Mouse (Mus musculus): ENCODE measurements at regions not wholly inside any gene's neighbourhood (a gene's known extent, or its start where the extent isn't known, plus 50 kb on each side); places are given as distances from the start of the nearest gene placed in this dataset.

DNA sequence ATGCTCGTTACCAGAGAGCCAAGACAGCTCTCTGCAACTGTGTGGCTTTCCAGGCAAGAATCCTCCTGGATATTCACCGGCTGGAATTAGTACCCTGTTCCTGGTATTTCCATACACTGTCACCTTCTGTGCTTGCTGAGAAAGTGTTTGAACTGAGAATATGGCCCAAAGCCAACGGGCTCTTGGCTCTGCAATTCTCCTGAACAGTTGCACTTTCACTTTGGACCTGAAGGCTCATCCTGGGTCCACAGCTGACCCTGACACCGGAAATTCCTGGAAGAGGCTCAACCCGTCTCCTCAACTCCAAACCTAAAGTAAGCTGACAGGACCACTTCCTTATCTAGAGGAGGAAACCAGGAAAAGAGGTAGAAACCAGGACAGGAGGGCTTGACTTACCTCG lies 69.7 kb upstream of the Ipo5 start:
- H3K4me2 ChIP-seq = no peak overlapping the region
- peaks cover 5% of the 10 kb centered on the region; the same call in 1 of the 2 replicates for H3K4me1 ChIP-seq (replicated peaks)
- 87% methylated on average over 6 of the region's 6 CpGs for WGBS
- H3K9ac ChIP-seq = no peak overlapping the region
- H3K9me3 ChIP-seq = no peaks in the 10 kb centered on the region
- no peak overlapping the region for H3K27ac ChIP-seq (replicated peaks)
- no peaks in the 10 kb centered on the region for H3K36me3 ChIP-seq
- H3K4me3 ChIP-seq = no peak overlapping the region
- H3K27me3 ChIP-seq = no peaks in the 10 kb centered on the region
- no peak for ATAC-seq (ENCODE audit: low FRiP score, low read depth)

DNA sequence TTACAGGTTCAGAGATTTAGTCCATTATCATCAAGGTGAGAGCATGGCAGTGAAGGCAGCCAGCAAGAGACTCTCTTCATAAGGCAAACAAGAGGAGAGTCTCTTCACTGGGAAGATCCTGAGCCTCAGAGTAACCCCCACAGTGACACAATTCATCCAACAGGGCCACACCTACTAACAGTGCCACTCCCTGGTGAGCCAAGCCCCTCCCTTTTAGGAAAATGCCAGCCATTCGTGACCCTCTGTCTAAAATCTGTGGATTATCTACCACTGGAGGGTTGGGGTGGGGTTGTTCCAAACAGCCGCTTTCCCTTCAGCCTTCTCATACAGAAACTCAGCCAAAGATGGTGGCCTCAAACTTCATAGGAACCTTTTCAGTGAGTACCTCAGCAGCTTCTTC lies 65.9 kb upstream of the Ipo5 start:
- Histone ChIP-seq H3K36me3 (no peaks in the 10 kb centered on the region), H3K4me1 (replicated peaks) (peaks cover 6% of the 10 kb centered on the region; the same call in 1 of the 2 replicates), H3K27me3 (no peaks in the 10 kb centered on the region), H3K9ac (no peak overlapping the region), H3K27ac (replicated peaks) (no peak overlapping the region), H3K9me3 (no peaks in the 10 kb centered on the region), H3K4me2 (no peak overlapping the region), H3K4me3 (no peak overlapping the region)
- 75% methylated on average over 2 of the region's 2 CpGs for WGBS
- no peak for ATAC-seq (ENCODE audit: low FRiP score, low read depth)

DNA sequence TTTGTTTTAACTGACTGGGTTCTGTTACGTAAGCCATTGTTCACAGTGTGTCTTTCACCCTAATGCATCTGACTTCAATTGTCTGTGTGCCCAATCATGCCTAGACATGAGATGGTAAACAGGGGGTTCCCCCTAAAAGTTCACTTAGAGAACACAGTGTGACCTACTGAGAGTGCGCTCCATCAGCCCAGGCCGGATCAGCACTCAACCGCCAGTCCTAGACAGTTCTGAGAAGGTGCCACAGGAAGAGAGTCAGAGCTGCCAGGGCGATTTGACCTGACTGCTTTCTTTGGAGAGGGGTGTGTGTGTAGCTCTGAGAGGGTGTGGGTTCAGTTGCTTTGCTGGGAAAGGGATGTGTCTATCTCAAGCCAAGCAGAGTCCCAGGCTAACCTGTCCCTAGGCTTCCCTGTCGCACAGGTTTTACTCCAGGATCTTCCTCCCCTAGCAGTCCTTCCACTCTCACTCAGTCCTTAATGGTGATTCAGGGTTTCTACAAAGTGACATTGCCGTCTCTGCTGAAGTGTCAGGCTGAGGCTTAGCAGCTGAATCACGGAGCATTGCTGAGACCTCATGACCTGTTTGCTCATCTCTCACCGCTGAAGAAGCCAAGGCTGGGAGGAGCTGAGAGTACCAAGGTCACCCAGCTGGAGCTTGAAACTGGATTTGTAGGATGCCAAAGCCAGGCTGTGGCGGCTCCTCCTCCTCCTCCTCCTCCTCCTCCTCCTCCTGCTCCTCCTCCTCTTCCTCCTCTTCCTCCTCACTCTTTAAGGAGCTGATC lies 64.8 kb upstream of the Ipo5 start:
- no peaks in the 10 kb centered on the region for H3K9me3 ChIP-seq
- 70% methylated on average over 10 of the region's 10 CpGs for WGBS
- no peaks in the 10 kb centered on the region for H3K36me3 ChIP-seq
- H3K4me3 ChIP-seq = no peak overlapping the region
- no peaks in the 10 kb centered on the region for H3K27me3 ChIP-seq
- H3K4me2 ChIP-seq = no peak overlapping the region
- no peak overlapping the region for H3K9ac ChIP-seq
- no peak for ATAC-seq (ENCODE audit: low FRiP score, low read depth)
- H3K27ac ChIP-seq (replicated peaks) = no peak overlapping the region
- 0 out of 2 replicates have a peak, but pooled peaks cover 4% of the 10 kb centered on the region for H3K4me1 ChIP-seq (replicated peaks)

DNA sequence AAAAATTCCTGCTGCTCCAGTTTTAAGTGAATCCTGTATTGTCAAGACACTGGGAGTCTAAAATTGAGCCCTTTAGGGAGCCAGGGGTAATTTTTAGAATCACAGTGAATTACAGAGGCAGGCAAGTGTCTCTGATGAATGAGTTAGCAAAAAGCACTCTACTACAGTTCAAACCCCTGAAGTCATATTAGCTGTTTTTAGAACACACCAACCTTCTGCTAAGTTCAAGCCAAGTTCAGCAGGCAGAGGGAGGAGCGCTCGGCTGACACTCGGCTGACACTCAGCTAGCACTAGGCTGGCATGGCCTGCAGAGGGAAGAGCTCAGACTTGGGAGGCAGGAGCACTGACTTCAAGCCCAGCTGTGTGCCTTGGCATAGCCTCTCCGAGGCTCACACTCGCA lies 64.0 kb upstream of the Ipo5 start:
- no peak for ATAC-seq (ENCODE audit: low FRiP score, low read depth)
- Histone ChIP-seq H3K4me1 (replicated peaks) (0 out of 2 replicates have a peak, but pooled peaks cover 4% of the 10 kb centered on the region), H3K36me3 (no peaks in the 10 kb centered on the region), H3K4me3 (no peak overlapping the region), H3K9me3 (no peaks in the 10 kb centered on the region), H3K27me3 (no peaks in the 10 kb centered on the region), H3K4me2 (no peak overlapping the region), H3K9ac (no peak overlapping the region), H3K27ac (replicated peaks) (no peak overlapping the region)
- 68% methylated on average over 5 of the region's 5 CpGs for WGBS

DNA sequence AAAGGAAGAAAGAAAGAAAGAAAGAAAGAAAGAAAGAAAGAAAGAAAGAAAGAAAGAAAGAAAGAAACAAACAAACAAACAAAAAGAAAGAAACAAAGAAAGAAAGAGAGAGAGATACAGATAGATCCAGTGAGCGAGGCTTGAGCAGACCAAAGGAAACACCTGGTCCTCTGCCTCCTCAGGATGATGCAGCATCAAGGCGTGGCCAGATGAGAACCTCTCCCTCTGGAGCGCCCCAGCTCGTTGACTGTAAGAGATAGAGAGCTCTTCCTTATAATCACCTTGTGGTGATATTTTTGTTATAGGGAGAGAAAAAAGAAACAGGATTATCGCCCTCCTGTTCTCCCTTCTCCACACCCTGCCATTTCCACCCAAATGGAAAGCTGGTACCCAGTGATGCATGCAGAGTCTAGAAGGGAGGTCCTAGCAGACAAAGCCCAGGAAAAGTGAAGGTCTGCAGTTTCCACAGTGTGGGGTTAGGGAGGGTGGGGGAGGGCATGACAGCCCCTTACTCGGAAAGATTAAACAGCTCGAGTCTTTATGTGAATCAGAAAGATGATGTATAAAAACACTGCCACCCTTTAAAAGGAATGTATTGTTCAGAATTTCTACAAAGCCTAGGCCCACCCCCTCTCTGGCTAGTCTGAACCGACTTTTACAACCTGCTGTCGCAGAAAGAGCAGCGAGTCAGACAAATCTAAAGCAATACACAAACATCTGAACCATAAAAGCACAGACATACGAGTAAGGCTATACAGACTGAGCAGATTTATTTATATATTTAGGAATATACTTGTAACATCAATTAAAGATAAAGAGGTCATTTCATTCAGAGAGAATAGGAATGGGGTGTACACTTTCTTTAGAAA lies 62.7 kb upstream of the Ipo5 start:
- H3K27ac ChIP-seq (replicated peaks) = no peak overlapping the region
- 0 out of 2 replicates have a peak, but pooled peaks cover 4% of the 10 kb centered on the region for H3K4me1 ChIP-seq (replicated peaks)
- no peak overlapping the region for H3K4me3 ChIP-seq
- H3K27me3 ChIP-seq = no peaks in the 10 kb centered on the region
- no peak overlapping the region for H3K4me2 ChIP-seq
- H3K36me3 ChIP-seq = no peaks in the 10 kb centered on the region
- H3K9me3 ChIP-seq = no peaks in the 10 kb centered on the region
- WGBS = 49% methylated on average over 11 of the region's 11 CpGs
- no peak overlapping the region for H3K9ac ChIP-seq
- ATAC-seq (ENCODE audit: low FRiP score, low read depth) = no peak

DNA sequence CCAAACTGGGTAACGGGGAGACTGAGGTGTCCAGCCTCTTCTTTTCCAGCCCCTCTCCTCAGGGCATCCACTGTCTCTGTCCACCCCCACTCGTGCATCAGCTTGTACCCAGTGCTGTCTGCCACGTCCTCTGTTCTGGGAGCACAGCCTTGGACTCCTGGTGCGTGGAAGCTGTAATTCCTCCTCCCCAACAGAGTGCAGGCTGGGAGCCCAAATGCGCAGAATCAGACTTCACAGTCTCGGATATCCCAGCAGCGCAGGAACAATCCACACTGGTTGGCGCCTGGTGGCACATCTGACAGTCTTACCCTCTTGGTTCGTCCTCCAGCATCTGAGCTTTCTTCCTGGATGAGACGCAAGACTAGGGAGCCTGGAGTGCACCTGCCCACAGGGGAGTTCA lies 61.9 kb upstream of the Ipo5 start:
- ATAC-seq (ENCODE audit: low FRiP score, low read depth) = no peak
- WGBS = 61% methylated on average over 10 of the region's 10 CpGs
- Histone ChIP-seq H3K36me3 (no peaks in the 10 kb centered on the region), H3K9me3 (no peaks in the 10 kb centered on the region), H3K9ac (no peak overlapping the region), H3K4me3 (no peak overlapping the region), H3K4me1 (replicated peaks) (0 out of 2 replicates have a peak, but pooled peaks cover 4% of the 10 kb centered on the region), H3K27me3 (no peaks in the 10 kb centered on the region), H3K4me2 (no peak overlapping the region), H3K27ac (replicated peaks) (no peak overlapping the region)

DNA sequence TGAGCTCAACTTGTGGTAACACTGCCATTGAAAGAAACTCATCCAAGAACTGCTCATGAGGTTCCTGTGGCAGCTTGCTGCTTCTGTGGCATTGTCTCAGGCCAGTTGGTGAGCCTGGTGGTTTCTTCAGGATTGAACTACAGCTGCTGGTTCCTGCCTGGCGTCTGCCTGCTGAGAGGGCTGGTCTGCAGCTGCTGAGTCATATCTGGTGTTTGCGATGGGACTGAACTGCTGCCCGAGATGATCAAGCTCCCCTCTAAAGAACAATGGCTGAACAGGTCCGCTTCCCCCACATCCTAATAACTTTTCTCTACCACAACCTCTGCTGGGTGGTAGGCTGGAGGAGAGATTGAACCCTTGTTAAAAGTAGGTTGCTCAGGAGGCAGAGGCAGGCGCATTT lies 57.4 kb upstream of the Ipo5 start:
- no peaks in the 10 kb centered on the region for H3K9me3 ChIP-seq
- no peak overlapping the region for H3K4me3 ChIP-seq
- 87% methylated on average over 5 of the region's 5 CpGs for WGBS
- 0 out of 2 replicates have a peak, but pooled peaks cover 4% of the 10 kb centered on the region for H3K4me1 ChIP-seq (replicated peaks)
- no peak overlapping the region for H3K4me2 ChIP-seq
- no peak overlapping the region for H3K9ac ChIP-seq
- H3K27me3 ChIP-seq = no peaks in the 10 kb centered on the region
- H3K27ac ChIP-seq (replicated peaks) = no peak overlapping the region
- no peaks in the 10 kb centered on the region for H3K36me3 ChIP-seq
- ATAC-seq (ENCODE audit: low FRiP score, low read depth) = no peak

DNA sequence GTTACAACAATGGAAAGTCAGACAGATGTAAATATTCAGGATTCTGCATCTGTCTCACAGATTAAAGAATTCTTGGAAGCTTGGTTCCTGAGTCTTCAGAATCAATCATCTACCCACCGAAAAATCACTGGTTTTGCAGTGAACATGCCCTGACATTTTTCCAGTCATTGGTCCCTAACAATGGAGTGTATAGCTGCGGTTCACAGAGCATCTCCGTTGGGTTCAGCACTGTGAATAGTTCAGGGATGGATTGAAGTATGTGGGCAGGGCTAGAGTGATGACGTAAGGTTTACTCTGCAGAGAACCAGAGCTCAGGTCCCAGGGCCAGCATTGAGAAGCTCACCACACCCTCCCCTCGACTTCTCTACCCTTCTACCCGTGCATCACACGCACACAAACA lies 56.5 kb upstream of the Ipo5 start:
- Histone ChIP-seq H3K4me2 (no peak overlapping the region), H3K4me3 (no peak overlapping the region), H3K27me3 (no peaks in the 10 kb centered on the region), H3K36me3 (no peaks in the 10 kb centered on the region), H3K4me1 (replicated peaks) (no peaks in the 10 kb centered on the region), H3K9me3 (no peaks in the 10 kb centered on the region), H3K27ac (replicated peaks) (no peak overlapping the region), H3K9ac (no peak overlapping the region)
- no peak for ATAC-seq (ENCODE audit: low FRiP score, low read depth)
- WGBS = 49% methylated on average over 7 of the region's 7 CpGs

DNA sequence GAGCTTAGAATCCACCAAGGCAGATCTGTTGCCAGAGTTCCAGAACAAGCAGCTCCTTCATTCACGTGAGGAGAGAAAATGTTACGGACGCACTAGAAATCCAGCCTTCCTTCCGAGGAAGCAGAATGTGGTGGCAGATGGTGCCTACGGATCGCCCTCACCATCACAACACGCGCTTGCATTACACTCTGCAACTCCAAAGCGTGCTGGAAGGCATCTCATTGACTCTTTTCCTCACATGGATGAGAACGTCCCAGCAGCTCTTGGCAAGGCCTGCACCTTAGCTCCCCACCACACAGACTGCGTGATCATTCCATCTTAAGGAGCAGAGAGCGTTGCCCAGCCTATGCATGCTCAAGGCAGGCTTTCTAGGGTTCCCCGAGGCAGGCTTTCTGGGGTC lies 55.8 kb upstream of the Ipo5 start:
- Histone ChIP-seq H3K36me3 (no peaks in the 10 kb centered on the region), H3K27me3 (no peaks in the 10 kb centered on the region), H3K27ac (replicated peaks) (no peak overlapping the region), H3K4me2 (no peak overlapping the region), H3K4me3 (no peak overlapping the region), H3K9ac (no peak overlapping the region), H3K9me3 (no peaks in the 10 kb centered on the region), H3K4me1 (replicated peaks) (no peaks in the 10 kb centered on the region)
- 87% methylated on average over 13 of the region's 13 CpGs for WGBS
- ATAC-seq (ENCODE audit: low FRiP score, low read depth) = no peak
